Mouse (Mus musculus): ENCODE measurements around the gene Rimbp3. TPM values are rescaled to one million over a fixed set of nuclear protein-coding genes. Genes with fewer than 3 reads are reported as not detected.

Rimbp3 gene
- 0.44 and 0.63 TPM in 2 replicates for polyA plus RNA-seq (2021; fragmentation: Nextera tagmentation)
- long read RNA-seq, experiment 1, full-length matches to known transcripts: 1 of 1 reads
- long read RNA-seq, experiment 1, partial matches to known transcripts: 0 of 1 reads
- long read RNA-seq, experiment 1, other reads (novel, unspliced or antisense): 0 of 1 reads
- long read RNA-seq, experiment 2, full-length matches to known transcripts: 12 of 12 reads
- long read RNA-seq, experiment 2, partial matches to known transcripts: 0 of 12 reads
- long read RNA-seq, experiment 2, other reads (novel, unspliced or antisense): 0 of 12 reads

DNA sequence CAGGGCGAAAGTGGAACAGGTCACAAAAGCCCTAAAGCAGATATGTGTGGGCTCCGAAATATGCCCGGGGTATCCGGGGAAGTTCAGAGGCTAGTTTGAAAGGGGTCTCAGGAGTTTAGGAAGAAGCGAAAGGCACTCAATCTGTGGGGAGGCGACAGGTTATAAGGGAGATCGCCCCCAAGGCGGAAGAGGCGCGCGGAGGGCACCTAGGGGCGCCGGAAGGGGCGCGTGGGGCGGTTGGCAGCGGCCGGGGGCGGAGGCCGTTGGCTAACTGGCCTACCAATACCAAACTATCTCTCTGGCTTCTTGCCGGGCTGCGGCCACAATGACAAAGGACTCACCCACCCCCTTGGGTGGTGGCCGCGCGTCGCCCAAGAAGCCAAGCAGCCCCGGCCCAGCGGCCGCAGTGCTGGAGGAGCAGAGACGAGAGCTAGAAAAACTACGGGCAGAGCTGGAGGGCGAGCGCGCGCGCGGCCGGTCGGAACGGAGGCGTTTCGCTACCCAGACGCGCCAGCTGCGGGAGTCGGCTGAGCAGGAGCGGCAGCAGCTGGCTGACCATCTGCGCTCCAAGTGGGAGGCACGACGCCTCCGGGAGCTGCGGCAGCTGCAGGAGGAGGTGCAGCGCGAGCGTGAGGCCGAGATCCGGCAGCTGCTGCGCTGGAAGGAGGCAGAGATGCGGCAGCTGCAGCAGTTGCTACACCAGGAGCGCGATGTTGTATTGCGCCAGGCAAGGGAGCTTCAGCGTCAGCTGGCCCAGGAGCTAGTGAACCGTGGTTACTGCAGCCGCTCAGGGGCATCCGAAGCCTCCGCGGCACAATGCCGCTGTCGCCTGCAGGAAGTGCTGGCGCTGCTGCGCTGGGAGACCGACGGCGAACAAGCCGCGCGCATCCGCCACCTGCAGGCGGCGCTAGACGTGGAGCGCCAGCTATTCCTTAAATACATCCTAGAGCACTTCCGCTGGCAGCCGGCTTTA is at the start of gene Rimbp3:
TSS of gene Rimbp3 (plus strand) at position 215 of the 973 bp plus-strand sequence.

DNA sequence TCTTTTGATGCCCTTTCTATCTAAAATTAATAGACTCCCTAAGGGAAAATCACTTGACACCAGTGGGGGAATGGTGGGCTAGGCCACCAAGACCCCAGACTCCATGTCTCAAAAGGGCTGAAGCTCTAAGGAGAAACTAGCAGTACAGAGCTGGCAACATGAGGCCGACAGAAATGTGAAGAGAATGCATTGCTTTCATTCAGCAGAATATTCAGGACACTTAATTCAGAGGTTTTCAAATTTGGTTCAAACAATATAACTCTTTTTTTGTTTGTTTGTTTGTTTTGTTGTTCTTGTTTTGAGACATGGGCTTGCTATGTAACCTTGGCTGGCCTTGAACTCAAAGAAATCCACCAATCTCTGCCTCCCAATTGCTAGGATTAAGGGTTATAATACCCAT is 5.9 kb upstream of the Rimbp3 start, which contains the start of gene Ube2l3:
TSS of gene Ube2l3 (minus strand) at position 101 of the 400 bp plus-strand sequence.

DNA sequence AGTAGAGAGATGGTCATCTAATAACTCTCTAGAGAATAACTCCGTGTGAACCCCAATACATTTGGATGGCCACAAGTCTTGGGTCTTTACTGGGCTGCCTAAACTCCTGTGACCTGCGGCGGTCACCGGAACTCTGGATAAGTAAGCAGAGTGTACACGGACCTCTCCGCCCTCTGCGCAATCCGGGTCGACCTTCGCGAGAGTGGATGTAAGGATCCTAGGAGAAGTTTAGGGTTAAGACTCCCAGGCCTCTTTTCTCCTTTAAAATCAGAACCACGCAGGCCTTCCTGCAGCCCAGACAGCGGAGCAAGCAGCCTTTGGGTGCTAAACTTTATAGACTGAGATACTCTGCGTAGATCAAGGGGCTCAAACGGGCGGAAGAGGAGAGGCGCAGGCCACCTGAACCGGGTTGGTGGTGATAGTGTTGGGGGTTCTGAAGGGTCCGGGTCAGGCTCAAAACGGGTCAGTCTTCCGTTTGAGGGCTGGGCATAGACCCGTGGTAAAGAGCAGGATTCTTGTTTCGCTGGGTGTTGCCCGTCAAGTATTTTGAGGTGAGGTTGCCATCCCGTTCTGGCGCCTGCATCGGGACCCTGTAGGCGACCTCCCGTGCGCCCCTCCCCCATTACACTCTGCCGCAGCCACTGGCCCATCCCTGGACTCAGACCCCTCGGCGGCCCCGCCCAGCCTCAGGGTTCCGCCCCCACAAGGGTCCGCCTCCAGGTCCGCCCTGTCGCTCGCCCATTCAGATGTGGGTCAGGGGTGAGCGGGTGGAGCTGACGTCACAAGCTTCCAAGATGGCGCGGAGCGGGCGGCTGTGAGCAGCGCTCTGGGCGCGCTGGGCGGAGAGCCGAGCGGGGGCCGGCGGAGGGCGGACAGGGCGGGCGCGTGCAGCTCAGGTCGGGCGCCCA is 24.6 kb downstream of the Rimbp3 start, which contains the start of gene Hic2:
TSS of gene Hic2 (plus strand) at position 779 of the 908 bp plus-strand sequence.

Other genes starting within 250 kb of the Rimbp3 start
- gene Mapk1, start 225.2 kb upstream of the Rimbp3 start, polyA plus RNA-seq (2021; fragmentation: Nextera tagmentation): 138 and 148 TPM in 2 replicates
- gene Ypel1, start 138.9 kb upstream of the Rimbp3 start, polyA plus RNA-seq (2021; fragmentation: Nextera tagmentation): 23.7 and 29.0 TPM in 2 replicates
- gene Ppil2, start 97.3 kb upstream of the Rimbp3 start, polyA plus RNA-seq (2021; fragmentation: Nextera tagmentation): 78.4 and 79.2 TPM in 2 replicates
- 1.3 and 2.2 TPM in 2 replicates for gene 2610318N02Rik, start 83.4 kb upstream of the Rimbp3 start, polyA plus RNA-seq (2021; fragmentation: Nextera tagmentation)
- gene Sdf2l1, start 76.2 kb upstream of the Rimbp3 start, polyA plus RNA-seq (2021; fragmentation: Nextera tagmentation): 32.6 and 49.5 TPM in 2 replicates
- gene Ydjc, start 64.0 kb upstream of the Rimbp3 start, polyA plus RNA-seq (2021; fragmentation: Nextera tagmentation): 37.9 and 45.2 TPM in 2 replicates
- 0.29 and 0.79 TPM in 2 replicates for gene Ccdc116, start 61.4 kb upstream of the Rimbp3 start, polyA plus RNA-seq (2021; fragmentation: Nextera tagmentation)
- 112 and 119 TPM in 2 replicates for gene Ube2l3, start 6.0 kb upstream of the Rimbp3 start, polyA plus RNA-seq (2021; fragmentation: Nextera tagmentation)
- gene Hic2, start 25.0 kb downstream of the Rimbp3 start, polyA plus RNA-seq (2021; fragmentation: Nextera tagmentation): 0.30 and 0.44 TPM in 2 replicates
- 115 and 119 TPM in 2 replicates for gene Tmem191c, start 67.5 kb downstream of the Rimbp3 start, polyA plus RNA-seq (2021; fragmentation: Nextera tagmentation)
- 2.8 and 4.0 TPM in 2 replicates for gene Serpind1, start 122.8 kb downstream of the Rimbp3 start, polyA plus RNA-seq (2021; fragmentation: Nextera tagmentation)
- gene Snap29, start 197.4 kb downstream of the Rimbp3 start, polyA plus RNA-seq (2021; fragmentation: Nextera tagmentation): 6.8 and 6.9 TPM in 2 replicates
- 62.7 and 66.9 TPM in 2 replicates for gene Pi4ka, start 197.7 kb downstream of the Rimbp3 start, polyA plus RNA-seq (2021; fragmentation: Nextera tagmentation)
- 25.4 and 26.0 TPM in 2 replicates for gene Crkl, start 243.4 kb downstream of the Rimbp3 start, polyA plus RNA-seq (2021; fragmentation: Nextera tagmentation)